Mouse (Mus musculus): ENCODE measurements around the gene C1qc.

Gene C1qc

DNA sequence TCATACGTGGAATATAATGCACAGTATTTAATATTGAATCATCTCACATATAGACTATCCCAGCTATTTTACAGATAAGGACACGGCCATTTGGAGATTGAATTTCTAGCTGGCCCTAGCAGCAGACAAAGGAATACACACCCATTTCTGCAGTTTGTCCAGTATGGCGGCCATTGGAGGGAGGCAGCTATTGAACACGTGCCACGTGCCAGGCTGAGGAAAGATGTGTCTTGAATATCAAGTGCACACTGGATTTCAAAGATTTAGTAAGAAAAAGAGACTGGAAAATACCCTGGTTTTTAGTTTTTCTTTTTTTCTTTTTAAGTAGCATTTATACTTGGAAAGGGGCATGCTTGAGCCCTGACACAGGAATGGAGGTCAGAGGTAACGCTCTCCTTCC is 45.7 kb downstream of the C1qc start:
- no peak for DNase-seq

DNA sequence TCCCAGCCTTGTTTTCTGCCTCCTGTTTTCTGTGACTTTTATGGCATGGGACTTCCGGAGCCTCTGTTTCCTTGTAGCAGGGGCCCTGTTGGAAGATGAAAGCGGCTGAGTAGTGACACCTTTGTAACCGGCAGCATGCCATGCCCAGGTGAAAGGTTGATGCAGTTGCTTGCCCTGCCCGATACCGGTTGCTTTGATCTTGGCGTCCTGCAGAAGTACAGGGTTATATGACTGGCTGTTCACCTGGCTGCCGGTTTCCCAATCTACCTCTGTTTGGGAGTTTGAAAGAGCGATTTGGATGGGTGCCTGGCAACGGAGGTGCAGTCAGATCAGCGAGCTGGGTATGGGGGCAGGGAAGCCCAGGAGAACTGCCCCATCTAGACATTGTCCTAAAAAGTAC is 50.1 kb downstream of the C1qc start:
- DNase-seq = no peak

DNA sequence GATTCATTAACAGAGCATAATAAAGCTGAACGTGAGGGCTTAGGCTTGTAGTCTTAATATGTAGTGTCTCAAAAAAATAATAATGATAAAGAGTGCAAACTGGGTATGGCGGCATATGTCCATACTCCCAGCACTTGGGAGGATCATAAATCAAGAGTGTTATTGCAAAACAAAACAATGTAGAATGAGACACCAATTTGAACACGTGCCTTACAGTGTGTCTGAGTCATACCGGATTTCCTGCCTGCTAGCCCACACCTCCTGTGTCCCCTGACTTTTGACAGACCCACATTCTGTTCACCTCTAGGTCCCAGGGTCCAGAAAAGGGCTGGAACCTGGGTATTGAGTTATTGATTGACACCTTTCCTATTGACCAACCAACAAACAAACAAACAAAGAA is 50.8 kb downstream of the C1qc start:
- DNase-seq = no peak

DNA sequence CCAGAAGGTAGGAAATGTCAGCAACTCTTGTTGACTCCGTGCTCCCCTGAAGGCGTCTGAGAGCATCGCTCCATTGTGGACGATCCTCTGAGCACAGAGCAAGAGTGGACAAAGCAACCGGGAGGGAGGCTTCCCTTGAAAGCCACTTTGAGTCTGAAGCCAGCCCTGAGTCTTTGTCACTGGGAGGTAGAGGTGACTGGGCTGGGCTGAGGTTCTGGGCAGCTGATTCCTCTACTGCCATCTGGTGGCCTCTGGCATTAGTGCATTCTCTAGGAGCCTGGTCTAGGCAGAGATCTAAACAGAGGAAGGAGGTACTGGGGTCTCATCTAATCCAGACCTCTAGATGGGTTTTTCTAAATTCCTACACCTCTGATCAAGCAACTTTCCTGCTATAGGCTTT is 51.8 kb downstream of the C1qc start:
- peak; percentile 90 for DNase-seq
